Mouse (Mus musculus): Measurements from ENCODE around the gene Amotl1.

DNA sequence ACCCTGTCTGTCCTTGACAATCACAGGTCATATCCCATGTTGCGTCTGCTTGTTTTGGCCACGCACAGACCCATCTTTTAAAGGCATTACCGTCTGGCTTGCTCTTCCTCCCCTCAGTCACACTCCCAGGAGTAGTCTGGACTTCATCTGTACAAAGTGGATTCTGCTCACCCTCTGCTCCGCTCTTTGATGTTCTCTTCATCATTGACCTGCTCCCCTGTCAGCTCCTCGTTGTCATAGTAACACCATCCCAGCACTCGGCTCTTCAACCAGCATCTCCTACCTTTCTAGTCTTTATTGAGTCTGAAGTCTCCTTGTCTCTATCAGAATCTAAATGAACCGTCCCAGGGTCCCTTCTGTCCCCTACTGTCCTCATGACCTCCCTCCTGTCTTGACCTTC is 9.3 kb downstream of the Amotl1 start:
- TF ChIP-seq POLR2AphosphoS2 (IDR thresholded peaks at IDR 0.05; ENCODE audit: insufficient read length, low read depth): no peak
- TF ChIP-seq POLR2A (IDR thresholded peaks at IDR 0.05; ENCODE audit: insufficient read length, low read depth): no peak
- no peak for TF ChIP-seq USF1 (IDR thresholded peaks at IDR 0.05; ENCODE audit: low read depth)
- TF ChIP-seq MYOD1 (IDR thresholded peaks at IDR 0.05; ENCODE audit: control insufficient read depth in 1 of 3, insufficient read length in 2 of 3, low read depth in 2 of 3): no peak
- no peak for TF ChIP-seq E2F4 (IDR thresholded peaks at IDR 0.05; ENCODE audit: insufficient read depth)
- TF ChIP-seq MYOG (IDR thresholded peaks at IDR 0.05; ENCODE audit: control insufficient read depth in 1 of 3, insufficient read depth in 1 of 3, insufficient read length in 2 of 3, low read depth in 2 of 3): no peak
